Mouse (Mus musculus): ENCODE measurements around the gene Gmip.

The Gmip gene

GRCm38 (mm10) chr8:69808094-69808863 lies at the start of gene Gmip:
Gene Gmip (plus strand): TSS chr8:69808679.
- DNase-seq (ENCODE audit: low read depth in 1 of 2, low spot score in 2 of 2), result peak; percentile 45 to 73

DNA sequence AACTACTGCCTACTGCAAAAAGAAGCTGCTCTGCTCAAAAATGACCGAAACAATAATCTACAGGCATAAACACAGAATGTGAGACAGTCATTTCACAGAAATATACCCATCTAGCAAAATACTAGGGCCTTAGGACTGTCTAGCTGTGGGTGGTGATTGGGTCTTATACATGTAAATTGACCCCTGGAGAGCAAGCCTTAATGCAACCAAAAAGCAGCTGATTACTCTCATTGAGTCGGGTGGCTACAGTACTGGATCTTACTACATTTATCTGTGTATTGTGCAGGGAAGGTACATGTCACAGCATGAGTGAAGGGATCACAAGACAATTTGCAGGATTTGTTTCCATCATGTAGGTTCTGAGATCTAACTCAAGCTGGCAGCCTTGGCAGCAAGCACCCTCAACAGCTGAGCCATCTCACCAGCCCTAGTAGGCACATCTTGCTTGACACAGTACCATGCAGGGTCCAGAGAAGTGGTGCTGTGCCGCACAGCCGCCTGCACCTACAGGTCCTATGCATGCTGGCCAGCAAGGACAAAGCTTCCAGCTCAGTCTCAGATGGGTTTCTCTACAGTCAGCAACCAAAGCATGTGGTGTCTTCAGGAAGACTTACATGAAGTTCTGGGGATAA lies 46.5 kb upstream of the Gmip start:
- no peak for DNase-seq (ENCODE audit: low read depth in 1 of 2, low spot score in 2 of 2)

DNA sequence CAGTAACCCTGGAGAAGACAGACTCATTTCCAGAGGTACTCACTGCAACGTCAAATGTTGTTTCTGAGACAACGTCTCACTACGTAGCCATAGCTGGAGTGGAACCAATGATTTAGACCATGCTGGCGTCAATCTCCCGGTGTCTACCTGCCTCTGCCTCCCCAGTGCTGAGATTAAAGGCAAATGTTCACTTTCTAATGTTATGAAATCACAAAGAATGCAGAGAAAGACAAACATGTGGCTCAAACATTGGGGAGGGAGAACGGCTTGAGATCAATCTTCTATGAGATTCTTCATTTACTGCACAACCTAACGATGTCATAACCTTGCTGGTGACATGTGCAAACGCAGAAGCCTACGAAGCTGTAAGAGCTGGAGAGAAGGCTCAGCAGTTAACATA lies 37.3 kb upstream of the Gmip start:
- no peak for DNase-seq (ENCODE audit: low read depth in 1 of 2, low spot score in 2 of 2)

DNA sequence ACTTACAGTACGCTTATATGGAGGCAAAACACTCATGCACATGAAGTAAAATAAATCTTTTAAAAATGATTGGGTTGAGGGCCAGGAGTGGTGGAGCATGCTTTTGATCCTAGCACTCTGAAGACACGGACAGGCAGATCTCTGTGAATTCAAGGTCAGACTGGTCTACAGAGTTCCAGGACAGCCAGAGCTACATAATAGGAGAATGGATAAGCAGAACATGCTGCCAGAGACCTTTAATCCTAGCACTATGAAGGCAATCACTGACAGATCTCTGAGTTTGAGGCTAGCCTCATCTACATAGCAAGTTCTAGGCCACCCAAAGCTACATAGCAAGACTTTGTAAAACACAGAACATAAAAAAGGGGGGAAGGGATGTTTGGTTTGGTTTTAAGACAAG lies 36.4 kb upstream of the Gmip start:
- no peak for DNase-seq (ENCODE audit: low read depth in 1 of 2, low spot score in 2 of 2)

DNA sequence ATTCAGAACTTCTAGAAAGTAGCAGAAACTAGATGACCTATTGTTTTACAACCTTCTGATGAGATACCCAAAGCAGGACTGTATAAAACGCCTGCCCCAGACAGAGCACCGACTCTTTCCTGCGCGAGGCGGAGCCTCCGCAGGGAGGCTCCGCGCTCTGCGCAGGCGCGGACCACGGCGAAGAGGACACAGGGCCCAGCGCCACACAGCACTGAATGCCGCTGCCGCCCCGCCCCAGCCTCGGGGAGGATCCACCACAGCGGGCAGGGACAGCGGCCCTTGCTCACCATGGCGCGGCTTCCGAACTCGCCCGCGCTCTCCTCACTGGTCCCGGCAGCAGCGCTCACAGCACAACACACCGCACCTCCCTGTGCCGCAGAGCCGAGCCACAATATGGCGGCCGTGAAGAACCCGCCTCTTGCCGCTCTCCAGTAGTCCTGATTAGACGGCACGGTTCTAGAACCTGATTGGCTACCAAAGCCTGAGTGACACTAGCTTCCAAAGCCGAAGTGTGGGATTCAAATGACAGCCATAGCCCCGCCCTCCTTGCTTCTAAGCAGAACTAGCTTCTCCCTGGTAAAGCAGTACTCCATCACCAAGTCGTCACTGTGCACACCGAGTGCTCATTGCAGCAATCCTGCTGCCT lies 33.9 kb upstream of the Gmip start, which contains the start of gene Gm20422:
Gm20422 (minus strand) TSS at position 384 of the 646 bp plus-strand sequence.
- DNase-seq (ENCODE audit: low read depth in 1 of 2, low spot score in 2 of 2), result peak; percentile 64 to 79

DNA sequence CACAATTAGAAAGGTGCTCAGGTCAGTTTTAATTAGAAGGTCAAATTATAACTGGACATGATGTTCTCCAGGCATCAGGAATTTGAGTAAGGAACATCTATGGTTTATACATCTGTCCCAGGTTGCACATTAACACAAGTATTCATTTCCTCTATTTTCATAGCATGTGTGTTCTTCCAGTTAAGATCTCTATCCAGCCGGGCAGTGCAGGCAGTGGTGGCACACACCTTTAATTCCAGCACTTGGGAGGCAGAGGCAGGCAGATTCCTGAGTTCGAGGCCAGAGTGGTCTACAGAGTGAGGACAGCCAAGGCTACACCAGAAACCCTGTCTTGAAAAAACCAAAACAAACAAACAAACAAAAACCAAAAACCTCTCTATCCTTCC lies 33.3 kb upstream of the Gmip start:
- no peak for DNase-seq (ENCODE audit: low read depth in 1 of 2, low spot score in 2 of 2)

DNA sequence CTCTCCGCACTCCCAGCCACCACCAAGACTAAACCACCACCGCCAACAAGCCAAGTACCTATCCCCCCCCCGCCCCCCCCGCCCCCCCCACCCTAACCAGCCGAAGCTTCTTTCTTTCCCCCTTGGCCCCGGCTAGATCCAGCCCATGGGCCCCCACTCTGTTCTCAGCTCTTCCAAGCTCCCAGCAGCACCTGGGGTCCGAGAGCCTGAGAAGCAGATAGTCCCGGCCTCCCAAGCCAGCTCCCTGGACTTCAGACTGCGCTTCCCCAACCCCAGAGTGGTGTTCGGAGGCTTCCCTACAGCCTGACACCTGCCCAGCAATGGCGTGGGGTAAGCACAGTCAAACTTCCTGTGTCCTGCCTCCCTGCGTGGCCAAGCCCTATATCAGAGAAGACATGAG lies 31.4 kb upstream of the Gmip start:
- DNase-seq (ENCODE audit: low read depth in 1 of 2, low spot score in 2 of 2), result no peak

- no peak for DNase-seq (ENCODE audit: low read depth in 1 of 2, low spot score in 2 of 2)
Measured at GRCm38 (mm10) chr8:69789105-69789504, 19.4 kb upstream of the Gmip start.

DNA sequence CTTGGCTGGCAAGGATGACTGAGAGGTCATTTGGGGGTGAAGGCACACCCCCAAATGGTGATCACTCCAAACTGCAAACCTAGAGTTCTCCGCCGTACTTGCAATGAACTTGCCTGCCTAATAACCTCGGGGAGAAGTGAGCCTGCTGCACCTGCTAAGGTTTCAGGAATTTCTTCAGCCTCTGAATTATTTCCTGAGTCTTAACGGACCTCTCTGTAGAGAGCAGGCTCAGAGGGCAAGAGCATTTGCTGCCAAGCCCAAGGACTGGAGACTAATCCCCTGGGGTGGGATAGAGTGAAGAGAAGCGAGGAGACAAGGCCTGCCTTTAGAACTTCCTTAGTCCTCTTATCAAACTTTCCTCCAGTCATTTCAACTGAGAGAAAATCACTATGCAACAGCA lies 18.7 kb upstream of the Gmip start:
- DNase-seq (ENCODE audit: low read depth in 1 of 2, low spot score in 2 of 2), result no peak

- DNase-seq (ENCODE audit: low read depth in 1 of 2, low spot score in 2 of 2), result no peak
Measured at GRCm38 (mm10) chr8:69790364-69790763, 18.1 kb upstream of the Gmip start.

DNA sequence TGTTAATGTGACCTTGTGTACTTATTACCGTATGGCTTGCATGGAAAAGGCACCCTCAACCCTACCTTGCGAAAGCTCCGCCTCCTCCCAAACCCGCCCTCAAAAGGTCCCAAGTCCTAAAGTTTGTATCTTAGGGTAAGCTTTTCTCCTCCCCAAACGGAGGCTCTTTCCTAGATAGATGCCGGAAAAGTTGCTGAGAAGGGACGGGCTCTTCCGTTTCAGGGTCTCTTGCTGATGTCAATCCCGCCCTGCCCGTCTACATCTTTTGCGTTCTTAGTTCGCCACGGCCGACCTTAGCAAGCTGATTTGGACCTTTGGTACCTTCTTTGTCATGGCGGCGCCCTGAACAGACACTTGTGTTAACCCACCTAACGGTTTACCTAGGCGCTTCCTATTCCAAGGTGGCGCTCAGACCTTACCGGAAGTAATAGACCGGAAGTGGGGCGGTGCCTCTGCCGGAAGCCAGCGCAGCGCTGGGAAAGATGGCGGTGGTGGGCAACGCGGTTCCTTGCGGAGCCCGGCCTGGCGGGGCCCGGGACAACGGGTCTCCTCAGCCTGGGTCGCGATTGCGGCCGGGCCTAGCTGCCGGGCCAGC lies 17.6 kb upstream of the Gmip start, which contains the start of the genes Atp13a1 and Zfp866:
Atp13a1 (plus strand) TSS at position 391 of the 595 bp plus-strand sequence.
Zfp866 (minus strand) TSS at position 406 of the 595 bp plus-strand sequence.
- DNase-seq (ENCODE audit: low read depth in 1 of 2, low spot score in 2 of 2), result peak; percentile 62 to 74

DNA sequence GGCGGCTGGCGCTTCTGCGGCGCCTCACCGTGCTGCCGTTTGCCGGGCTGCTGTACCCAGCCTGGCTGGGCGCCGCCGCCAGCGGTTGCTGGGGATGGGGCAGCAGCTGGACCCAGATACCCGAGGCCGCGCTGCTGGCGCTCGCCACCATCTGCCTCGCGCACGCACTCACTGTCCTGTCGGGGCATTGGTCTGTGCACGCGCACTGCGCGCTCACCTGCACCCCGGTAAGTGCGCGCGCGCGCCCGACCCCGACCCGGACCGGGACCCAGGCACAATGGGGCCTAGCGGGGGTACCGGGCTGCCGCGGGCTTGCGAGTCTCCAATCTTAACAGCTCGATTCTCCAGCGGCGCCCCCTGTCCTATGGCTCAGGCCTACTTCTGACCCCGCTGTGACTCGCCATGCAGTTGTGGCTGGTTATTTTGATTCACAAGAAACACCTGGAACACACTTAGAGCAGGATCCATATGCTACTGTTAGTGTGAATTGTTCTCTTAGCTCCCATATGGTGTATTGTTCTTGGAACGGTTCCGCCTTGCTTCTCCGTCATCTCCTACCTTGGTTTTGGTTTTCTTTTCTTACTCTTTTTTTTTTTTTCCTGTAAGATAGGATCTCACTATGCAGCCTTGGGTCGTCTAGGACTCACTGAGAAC lies 16.9 kb upstream of the Gmip start:
- no peak for DNase-seq (ENCODE audit: low read depth in 1 of 2, low spot score in 2 of 2)

- DNase-seq (ENCODE audit: low read depth in 1 of 2, low spot score in 2 of 2), result no peak
Measured at GRCm38 (mm10) chr8:69793666-69794065, 14.8 kb upstream of the Gmip start.

DNA sequence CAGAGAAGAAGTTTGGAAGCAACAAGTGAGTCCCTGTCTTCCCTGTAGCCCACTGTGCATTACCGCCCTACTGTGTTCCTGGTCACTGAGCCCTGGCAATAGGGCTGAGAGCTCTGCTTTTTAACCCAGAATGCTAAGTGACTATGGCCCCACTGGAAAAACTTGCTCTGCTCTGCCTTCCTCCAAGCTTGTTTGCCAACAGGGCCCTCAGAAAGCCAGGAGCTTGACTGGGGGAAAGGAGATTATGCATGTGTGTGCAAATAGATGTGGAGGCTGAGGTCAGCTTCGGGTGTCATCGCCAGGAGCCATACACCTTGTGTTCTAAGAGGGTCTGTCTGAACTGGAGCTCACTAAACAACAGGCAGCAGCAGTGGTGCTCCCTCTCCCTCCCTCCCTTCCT lies 14.4 kb upstream of the Gmip start:
- no peak for DNase-seq (ENCODE audit: low read depth in 1 of 2, low spot score in 2 of 2)

GRCm38 (mm10) chr8:69794901-69795300 lies 13.6 kb upstream of the Gmip start:
- no peak for DNase-seq (ENCODE audit: low read depth in 1 of 2, low spot score in 2 of 2)

DNA sequence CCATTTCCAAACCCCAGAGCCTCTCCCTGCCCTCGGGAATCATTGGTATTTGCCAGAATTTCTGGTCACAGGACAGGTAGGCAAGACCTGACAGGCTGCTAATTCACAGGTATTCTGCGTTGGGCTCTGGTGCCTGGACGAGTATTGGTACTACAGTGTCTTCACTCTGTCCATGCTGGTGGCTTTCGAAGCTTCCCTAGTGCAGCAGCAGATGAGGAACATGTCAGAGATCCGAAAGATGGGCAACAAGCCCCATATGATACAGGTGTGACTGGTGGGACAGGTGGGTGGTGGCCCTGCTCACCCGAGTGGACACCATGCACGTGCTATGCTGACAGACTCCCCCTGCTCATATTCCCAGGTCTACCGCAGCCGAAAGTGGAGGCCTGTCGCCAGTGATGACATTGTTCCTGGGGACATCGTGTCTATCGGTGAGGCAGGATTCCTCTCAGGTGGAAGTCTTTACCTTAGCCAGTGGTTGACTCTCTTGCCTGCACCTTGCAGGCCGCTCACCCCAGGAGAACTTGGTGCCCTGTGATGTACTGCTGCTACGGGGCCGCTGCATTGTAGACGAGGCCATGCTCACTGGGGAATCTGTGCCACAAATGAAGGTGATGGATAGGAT lies 11.6 kb upstream of the Gmip start:
- no peak for DNase-seq (ENCODE audit: low read depth in 1 of 2, low spot score in 2 of 2)

DNA sequence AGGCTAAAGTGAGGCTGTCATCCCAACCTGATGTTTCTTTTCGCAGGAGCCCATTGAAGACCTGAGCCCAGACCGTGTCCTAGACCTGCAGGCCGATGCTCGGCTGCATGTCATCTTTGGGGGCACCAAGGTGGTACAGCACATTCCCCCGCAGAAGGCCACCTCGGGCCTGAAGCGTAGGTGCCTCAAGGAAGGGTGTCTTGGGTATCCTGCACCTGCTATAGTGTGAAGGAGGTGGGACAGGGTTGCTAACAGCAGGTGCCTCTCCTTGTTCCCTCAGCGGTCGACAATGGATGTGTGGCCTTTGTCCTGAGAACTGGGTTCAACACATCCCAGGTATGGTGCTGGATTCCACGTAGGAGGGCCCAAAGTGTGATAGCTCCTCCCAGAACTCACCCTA lies 10.8 kb upstream of the Gmip start:
- DNase-seq (ENCODE audit: low read depth in 1 of 2, low spot score in 2 of 2), result no peak

- DNase-seq (ENCODE audit: low read depth in 1 of 2, low spot score in 2 of 2), result no peak
Measured at GRCm38 (mm10) chr8:69799261-69799660, 9.2 kb upstream of the Gmip start.

DNA sequence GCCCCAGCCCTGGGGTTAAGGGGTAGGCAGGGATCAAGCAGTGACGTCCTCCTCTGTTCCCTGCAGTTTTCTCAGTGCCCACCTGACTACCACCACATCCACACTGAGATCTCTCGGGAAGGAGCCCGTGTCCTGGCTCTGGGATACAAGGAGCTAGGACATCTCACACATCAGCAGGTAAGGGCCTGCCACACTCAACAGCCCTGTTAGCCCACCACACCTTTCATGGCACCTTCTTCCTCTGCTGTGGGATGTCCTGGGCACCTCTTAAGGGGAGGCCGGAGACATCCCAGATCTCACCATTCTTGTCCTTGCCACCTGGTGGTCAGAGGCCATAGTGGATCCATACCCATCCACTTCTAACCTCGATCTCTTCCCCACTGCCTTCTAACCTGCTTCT lies 8.5 kb upstream of the Gmip start:
- no peak for DNase-seq (ENCODE audit: low read depth in 1 of 2, low spot score in 2 of 2)

GRCm38 (mm10) chr8:69801796-69802195 lies 6.7 kb upstream of the Gmip start:
- no peak for DNase-seq (ENCODE audit: low read depth in 1 of 2, low spot score in 2 of 2)

- DNase-seq (ENCODE audit: low read depth in 1 of 2, low spot score in 2 of 2), result no peak
Measured at GRCm38 (mm10) chr8:69802216-69802615, 6.3 kb upstream of the Gmip start.
